Mouse (Mus musculus) MEL (cell line): ENCODE results near the gene Pdzd2. TPM values are rescaled to one million over a fixed set of nuclear protein-coding genes. Genes with fewer than 3 reads are reported as not detected.

Experiments used
- DNase-seq: peaks from one replicate; pipeline ENCODE4 v3.0.0; 2011; ENCODE audit warnings: low read depth, low spot score
- H3K27ac ChIP-seq: 2 replicates; pipeline ENCODE4 v1.5.1; 2012; ENCODE audit warnings: low read depth, mild to moderate bottlenecking, control low read depth, low read length, moderate library complexity; ENCODE audit not compliant: control insufficient read depth
- H3K27me3 ChIP-seq, 2 experiments: fragments of 150-350 bp in 1 of 2; sonication (generic) in 1 of 2; 2 replicates each; pipeline ENCODE4 v1.6.1; 2012; ENCODE audit warnings: low read length in 2 of 2, mild to moderate bottlenecking in 2 of 2, improper control_type of control experiment in 1 of 2, moderate library complexity in 1 of 2; ENCODE audit not compliant: insufficient read depth in 2 of 2, control insufficient read depth in 1 of 2
- H3K36me3 ChIP-seq, 2 experiments: 2 replicates each; pipeline ENCODE4 v1.6.1; 2012 to 2014; ENCODE audit warnings: low read length in 2 of 2, improper control_type of control experiment in 1 of 2, inconsistent platforms in 1 of 2, mild to moderate bottlenecking in 1 of 2; ENCODE audit not compliant: insufficient read depth in 2 of 2, control insufficient read depth in 1 of 2
- H3K4me1 ChIP-seq, 2 experiments: fragments of 150-350 bp in 1 of 2; sonication (generic) in 1 of 2; 2 replicates each; pipeline ENCODE4 v1.6.1; 2012; ENCODE audit warnings: low read length in 2 of 2, improper control_type of control experiment in 1 of 2, mild to moderate bottlenecking in 1 of 2; ENCODE audit not compliant: insufficient read depth in 2 of 2, control insufficient read depth in 1 of 2
- H3K4me3 ChIP-seq, 2 experiments: fragments of 150-350 bp in 1 of 2; sonication (generic) in 1 of 2; 2 replicates each; pipeline ENCODE4 v1.5.1; 2012; ENCODE audit warnings: low read depth in 2 of 2, low read length in 2 of 2, mild to moderate bottlenecking in 2 of 2, moderate library complexity in 2 of 2, control low read depth in 1 of 2, improper control_type of control experiment in 1 of 2; ENCODE audit not compliant: control insufficient read depth in 1 of 2, insufficient read depth in 1 of 2
- H3K79me2 ChIP-seq: 2 replicates; pipeline ENCODE4 v1.6.1; 2012; ENCODE audit warnings: mild to moderate bottlenecking, low read length, moderate library complexity; ENCODE audit not compliant: control insufficient read depth, poor library complexity, insufficient read depth
- H3K9ac ChIP-seq: 2 replicates; pipeline ENCODE4 v1.6.1; 2012; ENCODE audit warnings: low read depth, mild to moderate bottlenecking, control low read depth, low read length, moderate library complexity; ENCODE audit not compliant: control insufficient read depth, poor library complexity, severe bottlenecking
- H3K9me3 ChIP-seq: fragments of 150-350 bp; sonication (generic); replicated peaks from 2 replicates; pipeline ENCODE4 v1.6.1; 2012; ENCODE audit warnings: mild to moderate bottlenecking, low read length, improper control_type of control experiment, moderate library complexity; ENCODE audit not compliant: insufficient read depth
- CHD2 ChIP-seq: IDR thresholded peaks from 2 replicates; pipeline ENCODE4 v1.6.1; 2011; ENCODE audit warnings: low read length, improper control_type of control experiment
- E2F4 ChIP-seq: IDR thresholded peaks from 2 replicates; pipeline ENCODE4 v1.6.1; 2011; ENCODE audit warnings: low read depth, low read length, improper control_type of control experiment, borderline replicate concordance
- ETS1 ChIP-seq: IDR thresholded peaks from 2 replicates; pipeline ENCODE4 v1.6.1; 2012; ENCODE audit warnings: low read depth, mild to moderate bottlenecking, inconsistent platforms, low read length, improper control_type of control experiment, moderate library complexity
- GATA1 ChIP-seq: IDR thresholded peaks from 2 replicates; pipeline ENCODE4 v1.6.1; 2011; ENCODE audit warnings: low read depth, low read length, improper control_type of control experiment
- JUND ChIP-seq: IDR thresholded peaks from 2 replicates; pipeline ENCODE4 v1.6.1; 2011; ENCODE audit warnings: low read depth, mild to moderate bottlenecking, improper control_type of control experiment, low read length
- KAT2A ChIP-seq: conservative IDR thresholded peaks from 2 replicates; pipeline ENCODE4 v1.6.1; 2012; ENCODE audit warnings: low read depth, low read length, improper control_type of control experiment, inconsistent platforms
- MAFK ChIP-seq: IDR thresholded peaks from 2 replicates; pipeline ENCODE4 v1.6.1; 2011; ENCODE audit warnings: low read depth, mild to moderate bottlenecking, low read length, improper control_type of control experiment, borderline replicate concordance
- MAZ ChIP-seq: IDR thresholded peaks from 2 replicates; pipeline ENCODE4 v1.6.1; 2012; ENCODE audit warnings: low read depth, mild to moderate bottlenecking, inconsistent platforms, low read length, improper control_type of control experiment
- MXI1 ChIP-seq: IDR thresholded peaks from 2 replicates; pipeline ENCODE4 v1.6.1; 2011; ENCODE audit warnings: mild to moderate bottlenecking, low read depth, low read length, improper control_type of control experiment
- MYC ChIP-seq: IDR thresholded peaks from 2 replicates; pipeline ENCODE4 v1.6.1; 2011; ENCODE audit warnings: low read depth, mild to moderate bottlenecking, low read length, improper control_type of control experiment, moderate library complexity
- NELFE ChIP-seq: IDR thresholded peaks from 2 replicates; pipeline ENCODE4 v1.6.1; 2011; ENCODE audit warnings: low read depth, low read length, improper control_type of control experiment
- POLR2A ChIP-seq, 2 experiments: IDR thresholded peaks; 2 replicates each; pipeline ENCODE4 v1.6.1; 2011 to 2012; ENCODE audit warnings: low read length in 2 of 2, mild to moderate bottlenecking in 2 of 2, control low read depth in 1 of 2, improper control_type of control experiment in 1 of 2, low read depth in 1 of 2, moderate library complexity in 1 of 2; ENCODE audit not compliant: control insufficient read depth in 1 of 2, insufficient read depth in 1 of 2, poor library complexity in 1 of 2
- RCOR1 ChIP-seq: IDR thresholded peaks from 2 replicates; pipeline ENCODE4 v1.6.1; 2012; ENCODE audit warnings: low read depth, mild to moderate bottlenecking, inconsistent platforms, low read length, improper control_type of control experiment
- SMC3 ChIP-seq: IDR thresholded peaks from 2 replicates; pipeline ENCODE4 v1.6.1; 2011; ENCODE audit warnings: low read depth, low read length, improper control_type of control experiment
- TBP ChIP-seq: IDR thresholded peaks from 2 replicates; pipeline ENCODE4 v1.8.0; 2011; ENCODE audit warnings: low read depth, low read length, improper control_type of control experiment
- TCF12 ChIP-seq: IDR thresholded peaks from 2 replicates; pipeline ENCODE4 v1.6.1; 2014; ENCODE audit warnings: low read depth, mild to moderate bottlenecking, inconsistent platforms, low read length, improper control_type of control experiment, moderate library complexity
- UBTF ChIP-seq: IDR thresholded peaks from 2 replicates; pipeline ENCODE4 v1.6.1; 2012; ENCODE audit warnings: low read depth, mild to moderate bottlenecking, inconsistent platforms, low read length, improper control_type of control experiment, moderate library complexity, borderline replicate concordance; ENCODE audit not compliant: insufficient read depth
- ZC3H11A ChIP-seq: IDR thresholded peaks from 2 replicates; pipeline ENCODE4 v1.6.1; 2012; ENCODE audit warnings: low read depth, mild to moderate bottlenecking, inconsistent platforms, low read length, improper control_type of control experiment
- ZKSCAN1 ChIP-seq: IDR thresholded peaks from 2 replicates; pipeline ENCODE4 v1.6.1; 2012; ENCODE audit warnings: low read depth, mild to moderate bottlenecking, inconsistent platforms, low read length, improper control_type of control experiment, moderate library complexity
- polyA plus RNA-seq, 2 experiments: library from polyadenylated mRNA; stranded (reverse) in 1 of 2; unstranded in 1 of 2; fragments of >175 nt in 1 of 2; fragments of >200 nt in 1 of 2; gene quantifications; 2 replicates each; pipeline versions ENCODE4 v1.2.1 to v1.2.4; 2012; ENCODE audit warnings: low replicate concordance in 2 of 2, low read depth in 1 of 2; ENCODE audit not compliant: insufficient read length in 2 of 2, insufficient read depth in 1 of 2, missing spikeins in 1 of 2
- total RNA-seq: library from RNA; depleted of rRNA; stranded (reverse); fragments of 300-350 nt; gene quantifications from 2 replicates; pipeline ENCODE4 v1.2.3, GENCODE M21; 2012

The Pdzd2 gene
- total and polyA plus RNA-seq, 3 experiments, result 0.15 to 0.33 TPM; not detected in 1

GRCm38 (mm10) chr15:12517314-12517813, 222.4 kb downstream of the Pdzd2 start:
- Histone ChIP-seq H3K27ac (no peak overlapping the region), H3K27me3 (peaks cover 7 to 9% of the 10 kb centered on the region in 2 experiments), H3K4me3 (no peak overlapping the region), H3K9me3 (no peaks in the 10 kb centered on the region), H3K4me1 (no peaks in the 10 kb centered on the region), H3K36me3 (no peaks in the 10 kb centered on the region), H3K9ac (no peak overlapping the region), H3K79me2 (no peaks in the 10 kb centered on the region)
- no peak for TF ChIP-seq NELFE
- no peak for TF ChIP-seq ZKSCAN1
- no peak for TF ChIP-seq TBP
- DNase-seq, result no peak

- no peak overlapping the region for H3K4me3 ChIP-seq
- H3K27me3 ChIP-seq, result peaks cover 4 to 9% of the 10 kb centered on the region in 2 experiments; a peak in 3 of 4 replicates
- no peak for DNase-seq
- no peaks in the 10 kb centered on the region for H3K9me3 ChIP-seq
- TF ChIP-seq POLR2A (IDR thresholded peaks at IDR 0.05; ENCODE audit: control insufficient read depth in 1 of 2, insufficient read depth in 1 of 2, low read depth in 1 of 2, low read length in 2 of 2, poor library complexity in 1 of 2) (no peak), KAT2A (no peak), TCF12 (no peak), NELFE (no peak), MYC (no peak), RCOR1 (no peak), ZC3H11A (no peak), ETS1 (no peak), TBP (no peak), SMC3 (no peak), MAZ (no peak), JUND (no peak), E2F4 (no peak), CHD2 (no peak), MAFK (no peak), MXI1 (no peak), UBTF (no peak), GATA1 (no peak)
- TF ChIP-seq, all 39 proteins: peak for 0
- Histone ChIP-seq H3K9ac (no peak overlapping the region), H3K27ac (no peak overlapping the region), H3K36me3 (no peaks in the 10 kb centered on the region), H3K4me1 (peaks cover 0 to under 1% of the 10 kb centered on the region in 2 experiments; a peak in 1 of 4 replicates), H3K79me2 (no peaks in the 10 kb centered on the region)
These were observed 224.4 kb downstream of the Pdzd2 start for GRCm38 (mm10) chr15:12515272-12515844.
